2 mouse cellular contexts compared by ENCODE assay signal in the genomic region with DNA sequence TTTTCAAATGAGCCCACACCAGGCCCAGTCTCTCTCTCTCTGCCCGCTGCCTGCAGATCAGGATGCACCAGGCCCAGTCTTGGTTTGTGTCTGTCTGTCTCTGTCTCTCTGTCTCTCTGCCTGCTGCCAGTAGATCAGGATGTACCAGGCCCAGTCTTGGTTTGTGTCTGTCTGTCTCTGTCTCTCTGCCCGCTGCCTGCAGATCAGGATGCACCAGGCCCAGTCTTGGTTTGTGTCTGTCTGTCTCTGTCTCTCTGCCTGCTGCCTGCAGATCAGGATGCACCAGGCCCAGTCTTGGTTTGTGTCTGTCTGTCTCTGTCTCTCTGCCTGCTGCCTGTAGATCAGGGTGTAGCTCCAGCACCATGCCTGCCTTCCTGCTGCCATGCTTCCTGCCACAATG. TPM values are rescaled to one million over a fixed set of nuclear protein-coding genes. Genes with fewer than 3 reads are reported as not detected.
A peak's percentile ranks its signal among the peaks of the same experiment; 100 is the strongest.
DNase-seq lines count a peak whose midpoint lies in the region; ATAC-seq lines count a peak whose summit lies in the region.
"Not testable (repeated sequence)": the region's sequence is repeated elsewhere in the genome, so short reads cannot be mapped to it uniquely, and the experiment has no call there.

No protein-coding gene starts in this region.

- H3K9ac ChIP-seq in midbrain, embryonic 11.5 days (ENCODE audit: low read length) = not testable (repeated sequence)

- DNase-seq in heart, adult 11 months = peak; percentile 76
- peak; percentile 31 for DNase-seq in midbrain, embryonic 11.5 days (ENCODE audit: low spot score, missing footprints)

- H3K4me2 ChIP-seq in midbrain, embryonic 11.5 days = not testable (repeated sequence)

- not testable (repeated sequence) for H3K36me3 ChIP-seq in midbrain, embryonic 11.5 days (ENCODE audit: control insufficient read depth, insufficient read depth, low read length)

- H3K9me3 ChIP-seq in midbrain, embryonic 11.5 days (ENCODE audit: control insufficient read depth, low read length) = not testable (repeated sequence)

- H3K27ac ChIP-seq in midbrain, embryonic 11.5 days (ENCODE audit: low read depth, low read length) = not testable (repeated sequence)

- not testable (repeated sequence) for H3K4me3 ChIP-seq in midbrain, embryonic 11.5 days (ENCODE audit: low read depth, low read length)

- not testable (repeated sequence) for H3K27me3 ChIP-seq in midbrain, embryonic 11.5 days (ENCODE audit: control insufficient read depth, insufficient read depth, low read length)

- not testable (repeated sequence) for ATAC-seq in midbrain, embryonic 11.5 days (ENCODE audit: low FRiP score)

- WGBS in midbrain, embryonic 11.5 days = 95% methylated on average over 2 of the region's 2 CpGs

- H3K4me1 ChIP-seq in midbrain, embryonic 11.5 days (ENCODE audit: control insufficient read depth, insufficient read depth, low read length) = not testable (repeated sequence)

RNA-seq across cellular contexts. Expression of a gene that starts 5.2 kb away (rescaled TPM):
- polyA plus RNA-seq in midbrain, embryonic 11.5 days (2014; fragmentation: Nextera tagmentation; extraction: Ambion mirVana) = 10.8 and 11.0 TPM in 2 replicates

RNA-seq across cellular contexts. Expression of a gene that starts 5.6 kb away (rescaled TPM):
- polyA plus RNA-seq in midbrain, embryonic 11.5 days (2014; fragmentation: Nextera tagmentation; extraction: Ambion mirVana) = 72.5 and 81.7 TPM in 2 replicates

RNA-seq across cellular contexts. Expression of a gene that starts 48.1 kb away (rescaled TPM):
- 30.1 and 30.5 TPM in 2 replicates for polyA plus RNA-seq in midbrain, embryonic 11.5 days (2014; fragmentation: Nextera tagmentation; extraction: Ambion mirVana)
